Mouse (Mus musculus): ENCODE measurements around the gene Nat14.

- TF ChIP-seq MAX (IDR thresholded peaks at IDR 0.05; ENCODE audit: low read depth) (no peak), REST (IDR thresholded peaks at IDR 0.05; ENCODE audit: insufficient read depth, insufficient read length) (no peak), POLR2A (IDR thresholded peaks at IDR 0.05; ENCODE audit: insufficient read length, low read depth) (no peak), MYOG (IDR thresholded peaks at IDR 0.05; ENCODE audit: control insufficient read depth in 1 of 3, insufficient read depth in 1 of 3, insufficient read length in 2 of 3, low read depth in 2 of 3) (no peak), TCF12 (IDR thresholded peaks at IDR 0.05; ENCODE audit: insufficient read depth, poor library complexity, severe bottlenecking) (no peak), TCF3 (IDR thresholded peaks at IDR 0.05; ENCODE audit: insufficient read length, low read depth) (no peak), POLR2AphosphoS2 (IDR thresholded peaks at IDR 0.05; ENCODE audit: insufficient read length, low read depth) (no peak), E2F4 (IDR thresholded peaks at IDR 0.05; ENCODE audit: insufficient read depth) (no peak)
Observed at GRCm38 (mm10) chr7:4915669-4916416, 6.0 kb upstream of the Nat14 start.

Measured in myocyte (in vitro differentiated cells).